Mouse (Mus musculus) ES-Bruce4 (cell line): ENCODE measurements at regions not wholly inside any gene's neighbourhood (a gene's known extent, or its start where the extent isn't known, plus 50 kb on each side); places are given as distances from the start of the nearest gene placed in this dataset.

Source experiments
- CTCF ChIP-seq: IDR thresholded peaks from one replicate; pipeline ENCODE4 v1.8.1; 2011; ENCODE audit warnings: low read depth, low read length
- POLR2A ChIP-seq: IDR thresholded peaks from one replicate; pipeline ENCODE4 v1.8.1; 2011; ENCODE audit warnings: low read length; ENCODE audit not compliant: insufficient read depth

DNA sequence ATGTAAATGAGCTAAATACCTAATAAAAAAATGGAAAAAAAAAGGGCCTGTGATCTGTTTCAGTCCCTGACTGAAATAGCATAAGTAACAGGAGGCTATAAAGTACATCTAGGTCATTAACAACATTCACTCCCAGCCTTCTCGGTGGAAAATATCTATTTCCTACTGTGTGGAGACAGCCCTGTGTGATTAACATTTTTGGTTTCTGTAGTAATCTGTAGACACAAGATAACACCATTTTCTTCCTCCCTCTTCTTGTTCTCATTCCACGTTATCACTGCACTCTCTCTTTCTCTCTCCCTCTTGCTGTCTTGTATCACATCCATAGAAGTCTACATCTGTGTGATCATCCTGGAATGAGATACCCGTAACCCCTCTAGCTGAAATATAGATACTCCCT, 349.5 kb upstream of the Pabpc5 start:
- TF ChIP-seq CTCF: no peak
- no peak for TF ChIP-seq POLR2A
